Mouse (Mus musculus) lung, embryonic 14.5 days (tissue): Measurements from ENCODE around the gene Gtf2f1. TPM values are rescaled to one million over a fixed set of nuclear protein-coding genes. Genes with fewer than 3 reads are reported as not detected.

Source experiments
- ATAC-seq: fragments of 200-750 bp; cut with Nextera tagmentation; 2 replicates; pipeline ENCODE4 v1.8.0; 2017; ENCODE audit warnings: mild to moderate bottlenecking, moderate TSS enrichment, moderate library complexity; ENCODE audit not compliant: insufficient read depth
- DNase-seq: peaks from one replicate; pipeline ENCODE4 v3.0.0-alpha.2; 2015
- H3K27ac ChIP-seq: fragments of 300-500 bp; sonication (generic); 2 replicates; pipeline ENCODE4 v1.5.1; 2014; ENCODE audit warnings: low read depth, mild to moderate bottlenecking, moderate library complexity
- H3K27me3 ChIP-seq: fragments of 300-500 bp; sonication (generic); 2 replicates; pipeline ENCODE4 v1.6.1; 2014; ENCODE audit warnings: low read length, control low read depth; ENCODE audit not compliant: insufficient read depth
- H3K36me3 ChIP-seq: fragments of 300-500 bp; sonication (generic); 2 replicates; pipeline ENCODE4 v1.6.1; 2014; ENCODE audit warnings: control low read depth; ENCODE audit not compliant: insufficient read depth
- H3K4me1 ChIP-seq: fragments of 300-500 bp; sonication (generic); 2 replicates; pipeline ENCODE4 v1.6.1; 2014; ENCODE audit warnings: antibody characterized with exemption, control low read depth; ENCODE audit not compliant: insufficient read depth
- H3K4me2 ChIP-seq: fragments of 300-500 bp; sonication (generic); 2 replicates; pipeline ENCODE4 v1.6.1; 2014; ENCODE audit warnings: mild to moderate bottlenecking
- H3K4me3 ChIP-seq: fragments of 300-500 bp; sonication (generic); 2 replicates; pipeline ENCODE4 v1.5.1; 2014; ENCODE audit warnings: low read depth, low read length
- H3K9ac ChIP-seq: fragments of 300-500 bp; sonication (generic); 2 replicates; pipeline ENCODE4 v1.6.1; 2014
- H3K9me3 ChIP-seq: fragments of 300-500 bp; sonication (generic); 2 replicates; pipeline ENCODE4 v1.6.1; 2016; ENCODE audit warnings: low read depth, low read length, control low read depth
- CTCF ChIP-seq: IDR thresholded peaks from 2 replicates; pipeline ENCODE4 v1.5.1; 2016; ENCODE audit warnings: antibody characterized with exemption, low read depth
- WGBS: fragments of 180-500 bp; shearing (Covaris S2); extraction: QIAGEN DNeasy Blood & Tissue Kit; methylation state at CpG from one replicate; pipeline ENCODE4 v1.1.7; 2014; 5-methylcytosine and 5-hydroxymethylcytosine counted together
- polyA plus RNA-seq: library from polyadenylated mRNA; unstranded; fragments of >200 nt; fragmentation: Nextera tagmentation; extraction: Ambion mirVana; gene quantifications from 2 replicates; pipeline ENCODE4 v1.2.1, GENCODE M21; 2014

Gene Gtf2f1
- polyA plus RNA-seq, 1 experiment from 2014 or later, result 60.2 TPM

DNA sequence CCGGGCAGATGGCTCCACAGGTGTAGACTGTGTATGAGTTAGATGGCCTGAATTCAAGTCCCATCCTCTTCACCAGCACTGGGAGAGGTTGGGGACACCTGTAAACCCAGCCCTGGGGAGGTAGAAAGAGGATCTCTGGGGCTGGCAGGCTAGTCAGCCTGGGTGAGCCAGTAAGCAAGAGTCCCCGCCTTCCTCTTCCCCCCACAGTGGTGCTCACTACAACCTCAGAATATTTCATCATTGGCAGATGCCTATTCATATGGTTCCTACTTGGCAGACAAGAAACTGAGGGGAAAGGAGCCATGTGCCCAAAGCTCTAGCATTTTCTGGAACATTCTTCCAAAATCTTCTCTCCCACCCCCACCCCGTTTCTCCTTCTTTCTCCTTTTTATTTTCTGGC is 37.7 kb upstream of the Gtf2f1 start:
- Histone ChIP-seq H3K27ac (no peak overlapping the region), H3K4me1 (no peaks in the 10 kb centered on the region), H3K36me3 (peaks cover 17% of the 10 kb centered on the region; the same call in 1 of the 2 replicates), H3K4me2 (no peak overlapping the region), H3K9ac (no peak overlapping the region), H3K4me3 (no peak overlapping the region), H3K27me3 (no peaks in the 10 kb centered on the region), H3K9me3 (no peaks in the 10 kb centered on the region)
- TF ChIP-seq CTCF, result no peak
- no peak for ATAC-seq
- no peak for DNase-seq
- 86% methylated on average over 3 of the region's 3 CpGs for WGBS

DNA sequence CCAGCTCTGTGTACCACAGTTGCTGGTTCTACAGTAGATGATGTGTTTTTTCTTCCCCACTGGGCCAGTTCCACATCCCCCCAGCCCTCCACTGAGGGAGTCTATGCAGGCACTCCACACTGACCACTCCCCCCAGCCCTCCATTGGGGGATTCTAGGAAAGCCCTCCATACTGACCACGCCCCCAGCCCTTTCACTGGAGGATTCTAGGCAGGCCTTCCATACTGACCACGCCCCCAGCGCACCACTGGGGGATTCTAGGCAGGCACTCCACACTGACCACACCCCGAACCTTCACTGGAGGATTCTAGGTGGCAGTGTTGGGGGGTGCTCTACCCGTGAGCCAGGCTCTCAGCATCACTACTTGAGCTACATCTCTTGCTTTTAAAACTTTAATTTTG is 36.3 kb upstream of the Gtf2f1 start:
- H3K36me3 ChIP-seq, result peaks cover 7% of the 10 kb centered on the region; the same call in 1 of the 2 replicates
- no peak overlapping the region for H3K27ac ChIP-seq
- no peak overlapping the region for H3K4me3 ChIP-seq
- H3K4me1 ChIP-seq, result no peaks in the 10 kb centered on the region
- H3K4me2 ChIP-seq, result no peak overlapping the region
- no peak for ATAC-seq
- no peaks in the 10 kb centered on the region for H3K9me3 ChIP-seq
- no peak for TF ChIP-seq CTCF
- H3K9ac ChIP-seq, result no peak overlapping the region
- H3K27me3 ChIP-seq, result no peaks in the 10 kb centered on the region
- 34% methylated on average over 5 of the region's 5 CpGs for WGBS
- DNase-seq, result peak; percentile 29

DNA sequence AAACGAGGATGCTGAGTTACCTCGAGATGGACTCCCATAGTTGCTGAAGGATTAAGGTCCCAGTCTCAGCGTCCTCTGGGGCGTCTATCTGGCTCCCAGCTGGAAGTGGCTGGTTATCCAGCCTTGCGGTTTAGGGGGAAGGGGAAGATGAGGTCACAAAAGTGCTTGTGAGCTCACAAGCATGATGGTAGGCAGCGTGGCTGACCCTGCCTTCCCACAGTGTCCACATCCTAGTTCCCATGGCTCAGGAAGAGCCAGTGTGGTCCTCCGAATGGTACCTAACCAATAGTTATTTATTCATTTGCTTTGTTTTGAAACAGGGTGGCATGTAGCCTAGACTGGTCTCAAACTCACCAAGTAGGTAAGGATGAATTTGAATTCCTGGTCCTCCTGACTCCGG is 30.5 kb upstream of the Gtf2f1 start, which contains the start of gene Slc25a41:
TSS of gene Slc25a41 (minus strand) at position 101 of the 400 bp plus-strand sequence.
- 62% methylated on average over 8 of the region's 8 CpGs for whole genome bisulfite sequencing
- Histone ChIP-seq H3K4me2 (no peak within 1 kb of the TSS), H3K36me3 (0 out of 2 replicates have a peak, but pooled peaks cover 4% of the 10 kb centered on the region), H3K4me1 (no peaks in the 10 kb centered on the region), H3K9ac (no peak within 1 kb of the TSS), H3K4me3 (no peak within 1 kb of the TSS), H3K9me3 (no peaks in the 10 kb centered on the region), H3K27ac (no peak within 1 kb of the TSS), H3K27me3 (no peaks in the 10 kb centered on the region)
- no peak for DNase-seq
- no peak for ATAC-seq
- TF ChIP-seq CTCF, result no peak

DNA sequence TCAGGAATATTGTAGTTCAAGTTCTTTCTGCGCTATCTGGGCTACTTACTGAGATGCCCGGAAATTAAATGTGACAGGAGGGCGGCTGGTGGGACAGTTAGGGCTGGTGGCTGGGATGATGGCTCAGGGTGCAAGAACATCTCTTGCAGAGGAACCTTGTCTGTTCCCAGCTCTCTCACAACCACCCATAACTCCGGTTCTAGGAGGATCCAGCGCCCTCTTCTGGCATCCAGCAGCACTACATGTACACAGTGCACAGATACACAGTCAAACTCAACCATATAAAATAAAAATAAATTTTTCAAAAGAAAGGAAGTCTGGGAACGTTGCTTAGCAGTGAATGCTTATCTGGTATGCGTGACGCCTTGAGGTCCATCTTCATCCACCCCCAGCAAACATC is 27.9 kb upstream of the Gtf2f1 start:
- no peaks in the 10 kb centered on the region for H3K9me3 ChIP-seq
- no peaks in the 10 kb centered on the region for H3K4me1 ChIP-seq
- H3K4me3 ChIP-seq, result no peak overlapping the region
- no peak overlapping the region for H3K4me2 ChIP-seq
- no peaks in the 10 kb centered on the region for H3K36me3 ChIP-seq
- H3K27me3 ChIP-seq, result no peaks in the 10 kb centered on the region
- ATAC-seq (no peak), DNase-seq (no peak)
- peak; percentile 24; the same call in 1 of the 2 replicates for TF ChIP-seq CTCF
- H3K9ac ChIP-seq, result no peak overlapping the region
- no peak overlapping the region for H3K27ac ChIP-seq
- WGBS, result 33% methylated on average over 8 of the region's 8 CpGs

DNA sequence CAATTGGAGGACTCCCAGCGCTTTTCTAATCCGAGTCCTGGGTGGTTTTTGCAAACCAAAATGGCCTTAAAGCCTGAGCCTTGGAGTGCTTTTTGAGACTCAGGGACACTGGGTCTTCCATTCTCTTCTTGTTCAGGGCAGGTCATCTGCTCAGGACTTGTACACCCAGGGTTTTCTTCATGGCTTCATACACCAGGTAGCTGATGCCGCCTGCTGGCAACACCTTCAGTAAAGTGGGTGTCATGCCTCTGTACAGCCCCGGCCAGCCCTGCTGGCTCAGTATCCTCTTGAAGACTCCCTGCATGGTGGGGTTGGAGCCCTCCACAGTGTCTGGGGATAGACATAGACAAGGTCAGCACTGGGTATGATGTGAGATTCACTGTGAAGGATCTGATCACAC is 21.8 kb upstream of the Gtf2f1 start:
- H3K9ac ChIP-seq, result peak overlapping the region; percentile 44
- WGBS, result 81% methylated on average over 4 of the region's 4 CpGs
- peak overlapping the region; percentile 82; the same call in 1 of the 2 replicates for H3K27ac ChIP-seq
- H3K4me1 ChIP-seq, result 0 out of 2 replicates have a peak, but pooled peaks cover 3% of the 10 kb centered on the region
- H3K36me3 ChIP-seq, result peaks cover 11% of the 10 kb centered on the region
- H3K27me3 ChIP-seq, result no peaks in the 10 kb centered on the region
- no peak overlapping the region for H3K4me3 ChIP-seq
- ATAC-seq (no peak), DNase-seq (no peak)
- H3K9me3 ChIP-seq, result no peaks in the 10 kb centered on the region
- H3K4me2 ChIP-seq, result peak overlapping the region; percentile 67
- no peak for TF ChIP-seq CTCF

DNA sequence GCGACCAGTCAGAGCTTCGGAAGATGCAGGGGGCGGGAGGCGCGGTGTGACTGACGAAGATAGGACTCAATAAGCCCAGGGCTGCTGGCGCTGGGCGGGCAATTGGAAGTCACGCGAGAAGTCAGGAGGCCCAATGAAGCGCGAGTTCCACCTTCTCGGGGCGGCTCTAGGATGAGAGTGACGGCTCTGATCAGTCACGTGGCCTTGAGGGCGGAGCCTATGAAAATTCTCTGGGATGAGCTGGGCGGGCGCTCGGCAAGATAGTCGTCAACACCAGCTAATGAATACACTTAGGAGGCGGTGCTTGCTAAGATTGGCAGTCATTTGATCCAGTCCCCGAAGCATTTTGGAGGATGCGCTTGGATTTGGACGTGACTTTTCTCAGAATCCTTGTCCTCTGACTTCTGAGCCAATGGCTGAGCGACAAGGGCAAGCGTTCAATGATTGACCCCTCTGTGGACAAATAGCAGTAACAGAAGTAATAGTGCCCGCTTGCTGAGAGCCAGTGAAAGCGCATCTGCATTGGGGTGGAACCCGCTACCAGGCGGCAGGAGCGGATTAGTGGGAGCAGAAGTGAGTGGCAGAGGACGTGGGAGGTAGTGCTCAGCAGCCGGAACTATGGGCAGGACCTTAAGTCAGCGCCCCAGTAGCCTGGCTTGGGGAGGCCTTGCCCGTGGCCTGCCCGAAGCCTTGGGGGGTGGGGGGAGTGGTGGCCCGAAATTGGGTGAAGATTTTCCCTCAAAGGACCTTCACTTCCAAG is 20.8 kb upstream of the Gtf2f1 start:
- Histone ChIP-seq H3K27me3 (no peaks in the 10 kb centered on the region), H3K4me3 (peak overlapping the region; percentile 93), H3K4me1 (0 out of 2 replicates have a peak, but pooled peaks cover 3% of the 10 kb centered on the region), H3K4me2 (peak overlapping the region; percentile 98), H3K9me3 (no peaks in the 10 kb centered on the region), H3K36me3 (peaks cover 21% of the 10 kb centered on the region), H3K9ac (peak overlapping the region; percentile 44), H3K27ac (peak overlapping the region; percentile 82)
- peak; percentile 100 for DNase-seq
- 0 out of 2 replicates have a peak, but pooled peaks have one; percentile 15 for TF ChIP-seq CTCF
- WGBS, result under 1% methylated on average over 38 of the region's 38 CpGs
- ATAC-seq, result peak; percentile 99

DNA sequence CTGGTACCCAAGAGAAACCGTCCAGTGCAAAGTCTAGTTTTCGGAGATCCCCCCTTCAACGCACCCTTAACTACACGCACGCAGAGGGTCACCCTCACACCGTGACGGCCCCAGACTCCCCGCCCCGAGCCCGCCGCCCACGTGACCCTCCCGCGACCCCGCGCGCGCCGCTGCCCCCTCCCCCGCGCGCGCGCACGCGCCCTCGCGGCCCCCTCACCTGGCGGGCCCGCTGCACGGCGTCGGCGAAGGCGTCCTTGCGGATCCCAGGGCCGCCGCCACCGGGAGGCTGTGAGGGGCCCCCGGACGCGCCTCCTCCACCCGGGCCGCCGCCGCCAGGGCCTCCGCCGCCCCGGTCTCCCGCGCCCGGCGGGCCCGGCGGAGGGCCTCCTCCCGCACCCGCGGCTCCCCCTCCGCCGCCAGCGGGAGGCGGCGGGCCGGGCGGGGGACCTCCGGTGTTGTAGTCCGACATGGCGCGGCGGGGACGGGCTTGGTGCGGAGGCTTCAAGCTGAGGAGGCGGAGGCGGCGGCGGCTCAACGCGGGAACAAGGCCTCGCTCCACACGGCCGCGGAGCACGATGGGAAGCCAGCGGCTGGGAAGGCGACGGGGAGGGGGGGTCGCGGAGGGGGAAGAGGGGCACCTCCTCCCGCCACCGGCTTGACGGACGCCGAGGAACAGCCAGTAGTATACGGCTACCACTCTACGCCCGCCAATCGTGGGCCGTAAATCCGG is 20.0 kb upstream of the Gtf2f1 start, which contains the start of gene Khsrp:
TSS of gene Khsrp (minus strand) at position 592 of the 730 bp plus-strand sequence.
- ATAC-seq (no peak), DNase-seq (peak; percentile 59)
- H3K27me3 ChIP-seq, result no peaks in the 10 kb centered on the region
- TF ChIP-seq CTCF, result no peak
- peak within 1 kb of the TSS; percentile 93 for H3K4me3 ChIP-seq
- 0 out of 2 replicates have a peak, but pooled peaks cover 3% of the 10 kb centered on the region for H3K4me1 ChIP-seq
- H3K9ac ChIP-seq, result peak within 1 kb of the TSS; percentile 99
- peaks cover 28% of the 10 kb centered on the region for H3K36me3 ChIP-seq
- peak within 1 kb of the TSS; percentile 98 for H3K4me2 ChIP-seq
- WGBS, result under 1% methylated on average over 90 of the region's 99 CpGs
- no peaks in the 10 kb centered on the region for H3K9me3 ChIP-seq
- peak within 1 kb of the TSS; percentile 95 for H3K27ac ChIP-seq
